Mouse (Mus musculus) liver, adult 2 months (tissue): ENCODE measurements around the gene Zbtb33. TPM values are rescaled to one million over a fixed set of nuclear protein-coding genes. Genes with fewer than 3 reads are reported as not detected.

Experiments used
- DNase-seq: peaks from one replicate; pipeline ENCODE4 v3.0.0-alpha.2; 2011; ENCODE audit warnings: low read depth, low spot score; ENCODE audit errors: extremely low read depth
- H3K27ac ChIP-seq: fragments of 200-500 bp; replicated peaks from 2 replicates; pipeline ENCODE4 v1.5.1; 2012; ENCODE audit warnings: low read depth, mild to moderate bottlenecking, control low read depth, inconsistent platforms, low read length; ENCODE audit not compliant: insufficient read depth
- H3K27me3 ChIP-seq: fragments of 200-500 bp; 2 replicates; pipeline ENCODE4 v1.6.1; 2012; ENCODE audit warnings: mild to moderate bottlenecking, moderate library complexity, low read length, inconsistent platforms; ENCODE audit not compliant: control insufficient read depth, insufficient read depth
- H3K36me3 ChIP-seq: fragments of 200-500 bp; 2 replicates; pipeline ENCODE4 v1.6.1; 2012; ENCODE audit warnings: low read length, inconsistent platforms; ENCODE audit not compliant: control insufficient read depth, insufficient read depth
- H3K4me1 ChIP-seq: fragments of 200-500 bp; 2 replicates; pipeline ENCODE4 v1.6.1; 2011; ENCODE audit warnings: low read length; ENCODE audit not compliant: control insufficient read depth, insufficient read depth
- H3K4me3 ChIP-seq: fragments of 200-500 bp; 2 replicates; pipeline ENCODE4 v1.5.1; 2011; ENCODE audit warnings: low read depth, mild to moderate bottlenecking, control low read depth, low read length, moderate library complexity; ENCODE audit not compliant: insufficient read depth
- H3K79me2 ChIP-seq: fragments of 200-500 bp; 2 replicates; pipeline ENCODE4 v1.6.1; 2012; ENCODE audit warnings: inconsistent platforms, mild to moderate bottlenecking, low read length, moderate library complexity; ENCODE audit not compliant: control insufficient read depth, insufficient read depth
- H3K9ac ChIP-seq: fragments of 200-500 bp; 2 replicates; pipeline ENCODE4 v1.6.1; 2012; ENCODE audit warnings: low read depth, mild to moderate bottlenecking, control low read depth, inconsistent platforms, low read length
- CTCF ChIP-seq: fragments of 200-500 bp; IDR thresholded peaks from 2 replicates; pipeline ENCODE4 v1.5.1; 2011; ENCODE audit warnings: low read depth, low read length, control low read depth
- POLR2A ChIP-seq: fragments of 200-500 bp; IDR thresholded peaks from 2 replicates; pipeline ENCODE4 v1.6.1; 2011; ENCODE audit warnings: low read length, control low read depth; ENCODE audit not compliant: insufficient read depth; ENCODE audit errors: extremely low read depth
- WGBS: fragments of 180-500 bp; shearing (Covaris S2); methylation state at CpG from one replicate; pipeline ENCODE4 v1.1.7; 2018; 5-methylcytosine and 5-hydroxymethylcytosine counted together
- polyA plus RNA-seq: library from polyadenylated mRNA; depleted of rRNA; stranded (reverse); fragments of >200 nt; gene quantifications from 2 replicates; pipeline ENCODE4 v1.2.3, GENCODE M21; 2012; rRNA removed
- total RNA-seq: library from RNA; depleted of rRNA; stranded (reverse); fragments of >200 nt; gene quantifications from 2 replicates; pipeline ENCODE4 v1.2.3, GENCODE M21; 2014; rRNA removed

Zbtb33 gene
- total and polyA plus RNA-seq, 2 experiments, result 2.4 to 15.8 TPM

- Histone ChIP-seq H3K4me3 (no peak overlapping the region), H3K9ac (no peak overlapping the region), H3K79me2 (no peaks in the 10 kb centered on the region), H3K27ac (no peak overlapping the region), H3K36me3 (no peaks in the 10 kb centered on the region), H3K27me3 (no peaks in the 10 kb centered on the region), H3K4me1 (no peaks in the 10 kb centered on the region)
- TF ChIP-seq POLR2A (no peak), CTCF (no peak)
- no peak for DNase-seq
- 74% methylated on average over 1 of the region's 1 CpGs for WGBS
Measured at GRCm38 (mm10) chrX:38207392-38207791, 17.8 kb downstream of the Zbtb33 start.

GRCm38 (mm10) chrX:38216986-38217675, 27.5 kb downstream of the Zbtb33 start:
- WGBS, result 42% methylated on average over 9 of the region's 9 CpGs

GRCm38 (mm10) chrX:38217676-38217991, 28.0 kb downstream of the Zbtb33 start:
- no peaks in the 10 kb centered on the region for H3K79me2 ChIP-seq
- no peak overlapping the region for H3K27ac ChIP-seq
- no peaks in the 10 kb centered on the region for H3K27me3 ChIP-seq
- peaks cover 6% of the 10 kb centered on the region; the same call in 1 of the 2 replicates for H3K4me1 ChIP-seq
- no peak overlapping the region for H3K4me3 ChIP-seq
- no peak for DNase-seq
- no peak overlapping the region for H3K9ac ChIP-seq
- TF ChIP-seq POLR2A (no peak), CTCF (no peak)
- H3K36me3 ChIP-seq, result no peaks in the 10 kb centered on the region
- WGBS, result 71% methylated on average over 2 of the region's 2 CpGs

More at GRCm38 (mm10) chrX:38216986-38217675, 27.5 kb downstream of the Zbtb33 start:
- no peak overlapping the region for H3K27ac ChIP-seq
- TF ChIP-seq POLR2A (no peak), CTCF (no peak)
- H3K4me1 ChIP-seq, result peaks cover 6% of the 10 kb centered on the region; the same call in 1 of the 2 replicates
- H3K27me3 ChIP-seq, result no peaks in the 10 kb centered on the region
- no peaks in the 10 kb centered on the region for H3K79me2 ChIP-seq
- peak; percentile 83 for DNase-seq
- no peak overlapping the region for H3K4me3 ChIP-seq
- H3K36me3 ChIP-seq, result no peaks in the 10 kb centered on the region
- no peak overlapping the region for H3K9ac ChIP-seq

GRCm38 (mm10) chrX:38222757-38223156, 33.2 kb downstream of the Zbtb33 start:
- DNase-seq, result no peak
- no peaks in the 10 kb centered on the region for H3K36me3 ChIP-seq
- H3K27me3 ChIP-seq, result no peaks in the 10 kb centered on the region
- no peak overlapping the region for H3K9ac ChIP-seq
- H3K79me2 ChIP-seq, result no peaks in the 10 kb centered on the region
- 70% methylated on average over 2 of the region's 2 CpGs for WGBS
- H3K4me1 ChIP-seq, result peaks cover 4% of the 10 kb centered on the region; the same call in 1 of the 2 replicates
- H3K4me3 ChIP-seq, result no peak overlapping the region
- H3K27ac ChIP-seq, result no peak overlapping the region
- no peak for TF ChIP-seq CTCF
- no peak for TF ChIP-seq POLR2A

GRCm38 (mm10) chrX:38229888-38230287, 40.3 kb downstream of the Zbtb33 start:
- Histone ChIP-seq H3K27ac (no peak overlapping the region), H3K79me2 (no peaks in the 10 kb centered on the region)
- 97% methylated on average over 1 of the region's 1 CpGs for WGBS

GRCm38 (mm10) chrX:38237731-38238130, 48.1 kb downstream of the Zbtb33 start:
- WGBS, result 50% methylated on average over 2 of the region's 2 CpGs
- no peaks in the 10 kb centered on the region for H3K36me3 ChIP-seq
- H3K4me3 ChIP-seq, result no peak overlapping the region
- H3K9ac ChIP-seq, result no peak overlapping the region
- H3K27me3 ChIP-seq, result no peaks in the 10 kb centered on the region
- DNase-seq, result no peak
- H3K79me2 ChIP-seq, result no peaks in the 10 kb centered on the region
- H3K27ac ChIP-seq, result no peak overlapping the region
- no peak for TF ChIP-seq CTCF
- TF ChIP-seq POLR2A, result no peak
- H3K4me1 ChIP-seq, result no peaks in the 10 kb centered on the region

More at GRCm38 (mm10) chrX:38229888-38230287, 40.3 kb downstream of the Zbtb33 start:
- no peak for TF ChIP-seq CTCF
- no peak for TF ChIP-seq POLR2A
- no peak overlapping the region for H3K9ac ChIP-seq
- no peaks in the 10 kb centered on the region for H3K27me3 ChIP-seq
- no peaks in the 10 kb centered on the region for H3K36me3 ChIP-seq
- H3K4me3 ChIP-seq, result no peak overlapping the region
- no peak for DNase-seq
- H3K4me1 ChIP-seq, result no peaks in the 10 kb centered on the region

Other genes with a start within 250 kb of the Zbtb33 start
- not detected in 2 replicates for gene Btg1-ps1, start 171.0 kb upstream of the Zbtb33 start, total RNA-seq
- gene Btg1-ps1, start 171.0 kb upstream of the Zbtb33 start, polyA plus RNA-seq, result not detected in 2 replicates
- not detected in 2 replicates for gene Btg1-ps2, start 146.7 kb upstream of the Zbtb33 start, total RNA-seq
- not detected in 2 replicates for gene Btg1-ps2, start 146.7 kb upstream of the Zbtb33 start, polyA plus RNA-seq
- gene Rhox10, start 123.3 kb upstream of the Zbtb33 start, total RNA-seq, result not detected in 2 replicates
- not detected in 2 replicates for gene Rhox10, start 123.3 kb upstream of the Zbtb33 start, polyA plus RNA-seq
- not detected in 2 replicates for gene Rhox11, start 104.7 kb upstream of the Zbtb33 start, total RNA-seq
- gene Rhox11, start 104.7 kb upstream of the Zbtb33 start, polyA plus RNA-seq, result not detected in 2 replicates
- gene Rhox12, start 78.9 kb upstream of the Zbtb33 start, total RNA-seq, result not detected in 2 replicates
- gene Rhox12, start 78.9 kb upstream of the Zbtb33 start, polyA plus RNA-seq, result not detected in 2 replicates
- not detected in 2 replicates for gene Rhox13, start 68.6 kb upstream of the Zbtb33 start, total RNA-seq
- gene Rhox13, start 68.6 kb upstream of the Zbtb33 start, polyA plus RNA-seq, result not detected in 2 replicates
- gene Tmem255a, start 62.6 kb downstream of the Zbtb33 start, total RNA-seq, result under 0.01 and 0.20 TPM in 2 replicates
- not detected in 2 replicates for gene Tmem255a, start 62.6 kb downstream of the Zbtb33 start, polyA plus RNA-seq
- gene Atp1b4, start 126.4 kb downstream of the Zbtb33 start, total RNA-seq, result not detected in 2 replicates
- not detected in 2 replicates for gene Atp1b4, start 126.4 kb downstream of the Zbtb33 start, polyA plus RNA-seq